Mouse (Mus musculus) liver, adult 2 months (tissue): ENCODE data around the gene Pygb. TPM values are rescaled to one million over a fixed set of nuclear protein-coding genes. Genes with fewer than 3 reads are reported as not detected.
A peak's percentile ranks its signal among the peaks of the same experiment; 100 is the strongest.

Experiments used
- DNase-seq: peaks from one replicate; pipeline ENCODE4 v3.0.0-alpha.2; 2011; ENCODE audit warnings: low read depth, low spot score; ENCODE audit errors: extremely low read depth
- H3K27ac ChIP-seq: fragments of 200-500 bp; replicated peaks from 2 replicates; pipeline ENCODE4 v1.5.1; 2012; ENCODE audit warnings: low read depth, mild to moderate bottlenecking, control low read depth, inconsistent platforms, low read length; ENCODE audit not compliant: insufficient read depth
- H3K27me3 ChIP-seq: fragments of 200-500 bp; 2 replicates; pipeline ENCODE4 v1.6.1; 2012; ENCODE audit warnings: mild to moderate bottlenecking, moderate library complexity, low read length, inconsistent platforms; ENCODE audit not compliant: control insufficient read depth, insufficient read depth
- H3K36me3 ChIP-seq: fragments of 200-500 bp; 2 replicates; pipeline ENCODE4 v1.6.1; 2012; ENCODE audit warnings: low read length, inconsistent platforms; ENCODE audit not compliant: control insufficient read depth, insufficient read depth
- H3K4me1 ChIP-seq: fragments of 200-500 bp; 2 replicates; pipeline ENCODE4 v1.6.1; 2011; ENCODE audit warnings: low read length; ENCODE audit not compliant: control insufficient read depth, insufficient read depth
- H3K4me3 ChIP-seq: fragments of 200-500 bp; 2 replicates; pipeline ENCODE4 v1.5.1; 2011; ENCODE audit warnings: low read depth, mild to moderate bottlenecking, control low read depth, low read length, moderate library complexity; ENCODE audit not compliant: insufficient read depth
- H3K79me2 ChIP-seq: fragments of 200-500 bp; 2 replicates; pipeline ENCODE4 v1.6.1; 2012; ENCODE audit warnings: inconsistent platforms, mild to moderate bottlenecking, low read length, moderate library complexity; ENCODE audit not compliant: control insufficient read depth, insufficient read depth
- H3K9ac ChIP-seq: fragments of 200-500 bp; 2 replicates; pipeline ENCODE4 v1.6.1; 2012; ENCODE audit warnings: low read depth, mild to moderate bottlenecking, control low read depth, inconsistent platforms, low read length
- CTCF ChIP-seq: fragments of 200-500 bp; IDR thresholded peaks from 2 replicates; pipeline ENCODE4 v1.5.1; 2011; ENCODE audit warnings: low read depth, low read length, control low read depth
- POLR2A ChIP-seq: fragments of 200-500 bp; IDR thresholded peaks from 2 replicates; pipeline ENCODE4 v1.6.1; 2011; ENCODE audit warnings: low read length, control low read depth; ENCODE audit not compliant: insufficient read depth; ENCODE audit errors: extremely low read depth
- WGBS: fragments of 180-500 bp; shearing (Covaris S2); methylation state at CpG from one replicate; pipeline ENCODE4 v1.1.7; 2018; 5-methylcytosine and 5-hydroxymethylcytosine counted together
- polyA plus RNA-seq: library from polyadenylated mRNA; depleted of rRNA; stranded (reverse); fragments of >200 nt; gene quantifications from 2 replicates; pipeline ENCODE4 v1.2.3, GENCODE M21; 2012
- total RNA-seq: library from RNA; depleted of rRNA; stranded (reverse); fragments of >200 nt; gene quantifications from 2 replicates; pipeline ENCODE4 v1.2.3, GENCODE M21; 2014

Pygb gene
- total and polyA plus RNA-seq, 2 experiments: 3.3 to 4.8 TPM

DNA sequence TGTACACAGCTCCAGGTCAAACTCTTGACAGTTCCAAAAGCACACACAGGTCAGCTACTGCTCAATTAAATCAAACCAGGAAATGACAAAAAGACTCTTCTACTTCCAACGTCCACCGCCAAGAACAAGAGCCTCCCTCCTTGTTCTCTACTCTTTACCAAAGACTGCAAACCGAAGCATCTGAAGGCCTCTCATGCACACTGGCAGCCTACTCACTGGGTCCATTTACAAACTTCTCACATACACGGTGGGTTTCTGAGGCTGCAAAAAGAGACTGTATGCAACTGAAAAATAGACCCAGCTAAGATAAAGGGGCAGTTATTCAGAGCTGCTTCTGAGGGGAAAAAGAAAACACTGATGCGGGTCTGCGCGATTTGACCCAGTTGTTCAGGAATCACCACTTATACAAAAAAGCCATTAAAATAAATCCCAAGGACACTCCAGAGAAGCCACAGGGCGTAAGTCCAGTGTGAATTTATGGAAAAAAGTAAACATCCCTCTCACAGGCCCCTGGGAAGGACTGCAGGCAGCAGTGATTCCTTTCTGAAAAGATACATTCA is 61.0 kb downstream of the Pygb start:
- Histone ChIP-seq H3K9ac (no peak overlapping the region), H3K4me1 (no peaks in the 10 kb centered on the region), H3K4me3 (no peak overlapping the region), H3K27me3 (no peaks in the 10 kb centered on the region), H3K27ac (no peak overlapping the region), H3K36me3 (peaks cover 8% of the 10 kb centered on the region; the same call in 1 of the 2 replicates), H3K79me2 (no peaks in the 10 kb centered on the region)
- 92% methylated on average over 8 of the region's 8 CpGs for WGBS
- DNase-seq: no peak
- TF ChIP-seq POLR2A: no peak
- TF ChIP-seq CTCF: no peak

GRCm38 (mm10) chr2:150851251-150851650 is 64.7 kb downstream of the Pygb start:
- peak; percentile 21 for DNase-seq

DNA sequence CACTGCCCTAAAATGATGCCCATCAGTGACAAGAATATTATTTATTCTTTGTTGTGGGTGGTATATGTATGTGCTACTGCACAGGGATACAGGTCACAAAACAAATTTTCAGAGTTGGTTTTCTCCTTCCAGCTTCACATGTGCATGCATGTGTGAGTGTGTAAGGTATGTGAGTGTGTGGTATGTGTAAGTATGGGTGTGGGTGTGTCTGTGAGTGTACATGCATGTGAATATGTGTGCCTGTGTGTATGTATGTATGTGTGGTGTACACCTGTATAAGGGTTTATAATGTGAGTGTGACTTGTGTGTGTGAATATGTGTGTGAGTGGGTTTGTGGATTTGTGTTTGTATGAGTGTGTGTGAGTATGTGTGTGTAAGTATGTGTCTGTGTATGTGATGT is 68.7 kb downstream of the Pygb start:
- Histone ChIP-seq H3K4me3 (no peak overlapping the region), H3K36me3 (peaks cover 2% of the 10 kb centered on the region; the same call in 1 of the 2 replicates), H3K27me3 (no peaks in the 10 kb centered on the region), H3K27ac (no peak overlapping the region), H3K4me1 (0 out of 2 replicates have a peak, but pooled peaks cover 4% of the 10 kb centered on the region), H3K79me2 (no peaks in the 10 kb centered on the region; the same call in 1 of the 2 replicates), H3K9ac (no peak overlapping the region)
- no peak for DNase-seq
- TF ChIP-seq POLR2A (no peak), CTCF (no peak)

More at GRCm38 (mm10) chr2:150851251-150851650, 64.7 kb downstream of the Pygb start:
- no peaks in the 10 kb centered on the region for H3K27me3 ChIP-seq
- H3K9ac ChIP-seq: no peak overlapping the region
- H3K27ac ChIP-seq: no peak overlapping the region
- no peaks in the 10 kb centered on the region; the same call in 1 of the 2 replicates for H3K79me2 ChIP-seq
- TF ChIP-seq POLR2A: no peak
- 0 out of 2 replicates have a peak, but pooled peaks have one; percentile 28 for TF ChIP-seq CTCF
- H3K4me3 ChIP-seq: no peak overlapping the region
- peaks cover 7% of the 10 kb centered on the region; the same call in 1 of the 2 replicates for H3K36me3 ChIP-seq
- 0 out of 2 replicates have a peak, but pooled peaks cover 4% of the 10 kb centered on the region for H3K4me1 ChIP-seq
- WGBS: 58% methylated on average over 9 of the region's 9 CpGs

- Histone ChIP-seq H3K4me1 (0 out of 2 replicates have a peak, but pooled peaks cover 4% of the 10 kb centered on the region), H3K9ac (no peak overlapping the region), H3K27ac (no peak overlapping the region), H3K79me2 (no peaks in the 10 kb centered on the region; the same call in 1 of the 2 replicates), H3K4me3 (no peak overlapping the region), H3K27me3 (no peaks in the 10 kb centered on the region), H3K36me3 (no peaks in the 10 kb centered on the region)
- no peak for DNase-seq
- no peak for TF ChIP-seq CTCF
- no peak for TF ChIP-seq POLR2A
- WGBS: 54% methylated on average over 9 of the region's 9 CpGs
Measured at GRCm38 (mm10) chr2:150858724-150859487, 72.4 kb downstream of the Pygb start.

DNA sequence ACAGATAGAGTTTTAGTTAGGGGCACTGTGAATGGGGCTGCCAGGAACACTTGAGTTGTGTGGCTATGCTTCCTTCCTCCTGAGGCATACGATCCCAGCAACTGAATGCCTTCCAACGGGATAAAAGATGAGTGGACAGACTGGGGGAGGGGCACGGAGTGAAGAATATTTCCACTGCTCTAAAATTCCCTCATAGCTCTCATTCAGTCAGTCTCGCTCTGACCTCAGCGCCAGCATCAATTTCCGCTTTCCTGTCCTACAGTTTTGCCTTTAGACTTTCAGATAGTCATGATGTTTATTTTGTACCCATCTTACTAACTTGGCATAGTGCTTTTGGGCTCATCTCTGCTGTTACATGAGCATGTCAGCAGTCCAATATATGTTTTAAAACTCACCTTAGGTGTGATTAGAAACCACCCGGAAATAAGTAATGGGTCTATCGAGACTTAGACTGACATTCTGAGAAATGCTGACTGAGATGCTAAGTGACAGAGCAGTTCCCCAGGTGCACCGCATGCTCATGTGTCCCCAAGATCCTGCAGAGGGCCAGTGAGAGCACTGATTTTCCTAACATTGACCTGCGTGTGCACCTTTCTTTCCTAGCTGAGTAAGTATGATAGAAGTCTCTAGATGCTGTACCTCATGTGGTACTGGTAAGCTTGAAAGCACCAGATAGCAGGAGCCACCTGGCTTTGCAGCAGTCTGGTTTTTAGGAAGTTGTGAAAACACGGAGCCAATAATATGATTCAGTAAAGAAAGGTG is 73.4 kb downstream of the Pygb start:
- 80% methylated on average over 11 of the region's 11 CpGs for WGBS
- no peaks in the 10 kb centered on the region; the same call in 1 of the 2 replicates for H3K79me2 ChIP-seq
- no peak overlapping the region for H3K9ac ChIP-seq
- no peak overlapping the region for H3K27ac ChIP-seq
- TF ChIP-seq CTCF (no peak), POLR2A (no peak)
- H3K36me3 ChIP-seq: no peaks in the 10 kb centered on the region
- H3K4me1 ChIP-seq: 0 out of 2 replicates have a peak, but pooled peaks cover 1% of the 10 kb centered on the region
- no peak for DNase-seq
- H3K4me3 ChIP-seq: no peak overlapping the region
- no peaks in the 10 kb centered on the region for H3K27me3 ChIP-seq
